Mouse (Mus musculus): ENCODE results near the gene Rbmx2.

Rbmx2 gene

DNA sequence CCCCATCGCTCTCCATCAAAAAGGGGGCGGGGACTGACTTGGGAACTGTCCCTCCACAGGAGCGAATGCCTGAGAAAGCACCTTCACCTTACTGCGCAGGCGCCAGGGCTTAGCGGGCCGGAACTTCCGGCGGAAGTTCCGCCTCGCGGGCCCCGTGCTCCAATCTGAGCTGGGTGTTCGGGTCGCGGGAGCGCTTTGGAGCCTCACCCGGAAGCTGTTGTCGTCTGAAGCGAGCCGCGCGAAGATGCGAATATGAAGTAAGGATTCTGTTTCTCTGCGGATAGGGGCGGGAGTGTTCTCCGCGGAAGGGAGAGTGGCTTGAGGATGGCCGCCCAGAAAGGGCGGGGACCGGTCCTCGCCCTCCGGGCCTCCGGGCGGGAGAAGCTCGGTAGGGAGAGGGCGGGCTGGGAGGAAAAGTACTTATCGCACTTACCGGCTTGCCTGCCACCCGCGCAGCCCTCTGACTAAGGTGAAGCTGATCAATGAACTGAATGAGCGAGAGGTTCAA lies at the start of gene Rbmx2:
Gene Rbmx2, plus strand, starts transcription at position 141 of the 508 bp plus-strand sequence.
- in situ Hi-C loops (cut with MboI; ENCODE audit: low pct_unique_long_range_greater_than_20kb in 1 of 2, low sequenced_read_pairs in 2 of 2, unreplicated experiment in 1 of 2) = loop anchor here in 1 of 2 experiments (25.0 kb wide), 1 partner anchor 617 kb away; no protein-coding TSS in a partner anchor

- in situ Hi-C loops (cut with MboI; ENCODE audit: low pct_unique_long_range_greater_than_20kb in 1 of 2, low sequenced_read_pairs in 2 of 2, unreplicated experiment in 1 of 2) = loop anchor here in 1 of 2 experiments (25.0 kb wide), 1 partner anchor 595 kb away; no protein-coding TSS in a partner anchor
Measured at GRCm38 (mm10) chrX:48666807-48667206, 28.0 kb upstream of the Rbmx2 start.

GRCm38 (mm10) chrX:48669588-48669987 lies 25.2 kb upstream of the Rbmx2 start:
- in situ Hi-C loops (cut with MboI; ENCODE audit: low pct_unique_long_range_greater_than_20kb in 1 of 2, low sequenced_read_pairs in 2 of 2, unreplicated experiment in 1 of 2) = loop anchor here in 1 of 2 experiments (25.0 kb wide), 1 partner anchor 593 kb away; no protein-coding TSS in a partner anchor

DNA sequence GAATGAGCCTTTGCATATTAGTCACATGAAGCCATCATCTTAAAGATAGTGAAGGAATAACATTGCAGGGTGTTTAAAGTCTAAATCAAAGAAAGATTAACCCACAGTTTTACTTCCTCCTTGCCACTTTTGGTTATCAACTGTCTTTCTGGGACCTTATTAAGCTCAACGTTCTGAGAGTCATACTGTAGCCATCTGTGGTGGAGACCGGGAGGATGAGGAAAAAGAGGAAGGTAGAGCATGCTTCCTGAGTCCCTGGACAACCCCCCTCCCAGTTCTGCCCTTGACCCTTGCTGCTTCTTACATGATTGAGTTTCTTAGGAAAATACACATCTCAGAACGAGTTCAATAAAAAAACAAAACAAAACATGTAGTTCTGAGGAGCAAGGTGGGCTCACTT lies 23.1 kb upstream of the Rbmx2 start:
- in situ Hi-C loops (cut with MboI; ENCODE audit: low pct_unique_long_range_greater_than_20kb in 1 of 2, low sequenced_read_pairs in 2 of 2, unreplicated experiment in 1 of 2) = loop anchor here in 1 of 2 experiments (25.0 kb wide), 1 partner anchor 591 kb away; no protein-coding TSS in a partner anchor

DNA sequence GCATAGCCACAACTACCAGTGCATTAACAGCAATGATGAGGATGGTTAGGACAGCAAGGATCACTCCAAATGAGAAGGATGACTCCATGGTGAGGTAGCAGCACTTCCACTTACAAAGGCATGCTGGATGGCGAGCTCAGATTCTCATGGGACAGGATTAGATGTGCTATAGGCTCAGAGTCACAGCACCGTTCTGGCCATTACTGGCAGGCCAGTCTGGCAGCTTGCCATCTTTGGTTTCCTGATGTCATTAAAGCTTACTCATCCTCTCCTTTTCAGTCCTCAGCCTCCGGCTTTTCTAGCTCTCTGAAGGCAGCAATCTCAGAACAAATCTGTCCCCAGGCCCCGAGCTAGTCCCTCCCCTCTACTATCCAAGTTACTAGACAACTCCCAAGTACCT lies 20.6 kb upstream of the Rbmx2 start, which contains the start of gene Gpr119:
Gene Gpr119, minus strand, starts transcription at position 308 of the 400 bp plus-strand sequence.
- in situ Hi-C loops (cut with MboI; ENCODE audit: low pct_unique_long_range_greater_than_20kb in 1 of 2, low sequenced_read_pairs in 2 of 2, unreplicated experiment in 1 of 2) = loop anchor here in 1 of 2 experiments (25.0 kb wide), 1 partner anchor 588 kb away; no protein-coding TSS in a partner anchor

GRCm38 (mm10) chrX:48683451-48683850 lies 11.4 kb upstream of the Rbmx2 start:
- in situ Hi-C loops (cut with MboI; ENCODE audit: low pct_unique_long_range_greater_than_20kb in 1 of 2, low sequenced_read_pairs in 2 of 2, unreplicated experiment in 1 of 2) = loop anchor here in 1 of 2 experiments (25.0 kb wide), 1 partner anchor 629 kb away; no protein-coding TSS in a partner anchor

- in situ Hi-C loops (cut with MboI; ENCODE audit: low pct_unique_long_range_greater_than_20kb in 1 of 2, low sequenced_read_pairs in 2 of 2, unreplicated experiment in 1 of 2) = loop anchor here in 1 of 2 experiments (25.0 kb wide), 1 partner anchor 628 kb away; no protein-coding TSS in a partner anchor
Measured at GRCm38 (mm10) chrX:48683857-48684256, 10.9 kb upstream of the Rbmx2 start.

DNA sequence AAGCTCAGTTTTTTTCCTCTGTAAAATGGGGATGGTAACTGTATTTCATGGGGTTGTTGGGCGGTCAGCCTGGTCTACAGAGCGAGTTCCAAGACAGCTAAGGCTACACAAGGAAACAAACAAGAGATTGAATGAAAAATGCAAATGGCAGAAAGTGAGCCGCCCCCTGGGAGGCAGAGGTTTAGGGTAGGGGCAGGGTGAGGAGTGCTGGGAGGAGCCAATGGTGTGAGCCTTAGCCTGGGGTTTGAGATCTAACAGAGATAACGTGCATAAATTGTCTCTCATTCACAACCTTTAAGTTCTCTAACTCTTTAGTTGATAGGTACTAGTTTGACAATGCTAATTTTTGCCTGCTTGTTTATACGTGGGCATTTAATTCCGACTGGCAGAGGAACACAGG lies 344 bp upstream of the Rbmx2 start:
- in situ Hi-C loops (cut with MboI; ENCODE audit: low pct_unique_long_range_greater_than_20kb in 1 of 2, low sequenced_read_pairs in 2 of 2, unreplicated experiment in 1 of 2) = loop anchor here in 1 of 2 experiments (25.0 kb wide), 1 partner anchor 618 kb away; no protein-coding TSS in a partner anchor

DNA sequence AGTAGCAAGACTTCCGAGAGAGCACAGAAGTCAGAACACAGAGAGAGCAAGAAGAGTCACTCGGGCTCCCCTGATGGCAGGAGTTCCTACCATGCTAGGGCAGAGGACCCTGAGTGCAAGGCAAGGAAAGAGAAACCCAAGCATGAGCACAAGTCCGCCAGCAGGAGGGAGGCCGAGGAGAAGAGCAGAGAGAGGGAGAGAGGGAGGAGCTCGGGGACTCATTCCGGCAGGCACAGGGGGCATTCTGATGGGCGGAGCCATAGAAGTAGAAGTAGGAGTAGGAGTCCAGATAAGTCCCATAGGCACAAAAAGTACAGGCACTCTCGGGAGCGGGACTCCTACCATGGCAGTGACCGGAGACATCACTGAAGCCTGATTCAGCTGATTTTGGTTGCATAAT lies 14.9 kb downstream of the Rbmx2 start:
- in situ Hi-C loops (cut with MboI; ENCODE audit: low pct_unique_long_range_greater_than_20kb in 1 of 2, low sequenced_read_pairs in 2 of 2, unreplicated experiment in 1 of 2) = no loop called here

DNA sequence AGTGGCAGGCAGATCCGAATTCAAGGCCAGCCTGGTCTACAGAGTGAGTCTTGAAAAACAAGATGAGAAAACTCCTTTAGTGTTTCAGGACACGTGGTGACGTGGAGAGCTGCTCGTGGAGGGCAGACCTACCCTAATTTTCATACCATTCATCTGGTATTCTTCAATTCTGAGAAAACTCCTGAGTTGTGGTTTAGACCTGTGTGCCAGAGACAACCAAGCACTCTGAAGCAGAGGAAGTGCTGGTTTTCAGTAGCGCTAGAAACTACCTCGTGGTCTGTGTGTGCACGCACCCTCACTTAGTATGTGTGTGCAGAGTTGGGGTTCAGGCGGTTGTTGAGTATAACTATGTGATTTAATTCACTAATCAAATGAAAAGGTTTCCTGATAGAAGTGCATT lies 18.0 kb downstream of the Rbmx2 start:
- in situ Hi-C loops (cut with MboI; ENCODE audit: low pct_unique_long_range_greater_than_20kb in 1 of 2, low sequenced_read_pairs in 2 of 2, unreplicated experiment in 1 of 2) = no loop called here

GRCm38 (mm10) chrX:48754710-48755283 lies 60.0 kb downstream of the Rbmx2 start:
- in situ Hi-C loops (cut with MboI; ENCODE audit: low pct_unique_long_range_greater_than_20kb in 1 of 2, low sequenced_read_pairs in 2 of 2, unreplicated experiment in 1 of 2) = no loop called here
